Mouse (Mus musculus): ENCODE results near the gene Chst13. TPM values are rescaled to one million over a fixed set of nuclear protein-coding genes. Genes with fewer than 3 reads are reported as not detected.

The Chst13 gene
- polyA plus RNA-seq, 1 experiment = not detected

- Histone ChIP-seq H3K27me3 (ENCODE audit: control insufficient read depth, insufficient read depth, low read length, poor library complexity, severe bottlenecking) (no peaks in the 10 kb centered on the region), H3K4me1 (ENCODE audit: control insufficient read depth, insufficient read depth, low read length) (no peaks in the 10 kb centered on the region), H3K9ac (ENCODE audit: low read depth, poor library complexity, severe bottlenecking) (no peak overlapping the region), H3K4me3 (ENCODE audit: low read depth, low read length) (no peak overlapping the region), H3K9me3 (replicated peaks; ENCODE audit: control insufficient read depth, insufficient read depth, low read length, poor library complexity, severe bottlenecking) (peaks cover 14% of the 10 kb centered on the region), H3K27ac (ENCODE audit: insufficient read depth, low read length) (no peak overlapping the region), H3K36me3 (ENCODE audit: control insufficient read depth, insufficient read depth, low read length, poor library complexity, severe bottlenecking) (no peaks in the 10 kb centered on the region)
- TF ChIP-seq CTCF (IDR thresholded peaks at IDR 0.05; ENCODE audit: low read depth, low read length) = no peak
- TF ChIP-seq POLR2A (IDR thresholded peaks at IDR 0.05; ENCODE audit: insufficient read depth, low read length) = no peak
- no peak for TF ChIP-seq EP300 (IDR thresholded peaks at IDR 0.05; ENCODE audit: insufficient read depth, low read depth, low read length)
These were observed 36.7 kb downstream of the Chst13 start for GRCm38 (mm10) chr6:90288265-90288664.

Other genes with a start within 250 kb of the Chst13 start
- not detected in 2 replicates for gene Vmn1r49, start 246.7 kb downstream of the Chst13 start, polyA plus RNA-seq (2011; ENCODE audit: insufficient read depth, insufficient read length, low read depth, missing spikeins)
- gene Vmn1r50, start 223.8 kb downstream of the Chst13 start, polyA plus RNA-seq (2011; ENCODE audit: insufficient read depth, insufficient read length, low read depth, missing spikeins) = not detected in 2 replicates
- not detected in 2 replicates for gene Vmn1r51, start 202.6 kb downstream of the Chst13 start, polyA plus RNA-seq (2011; ENCODE audit: insufficient read depth, insufficient read length, low read depth, missing spikeins)
- gene Vmn1r52, start 150.4 kb downstream of the Chst13 start, polyA plus RNA-seq (2011; ENCODE audit: insufficient read depth, insufficient read length, low read depth, missing spikeins) = not detected in 2 replicates
- not detected in 2 replicates for gene V1ra8, start 122.4 kb downstream of the Chst13 start, polyA plus RNA-seq (2011; ENCODE audit: insufficient read depth, insufficient read length, low read depth, missing spikeins)
- gene Vmn1r53, start 100.7 kb downstream of the Chst13 start, polyA plus RNA-seq (2011; ENCODE audit: insufficient read depth, insufficient read length, low read depth, missing spikeins) = 0.72 and 0.79 TPM in 2 replicates
- gene Vmn1r54, start 78.9 kb downstream of the Chst13 start, polyA plus RNA-seq (2011; ENCODE audit: insufficient read depth, insufficient read length, low read depth, missing spikeins) = not detected in 2 replicates
- not detected in 2 replicates for gene BC048671, start 24.0 kb downstream of the Chst13 start, polyA plus RNA-seq (2011; ENCODE audit: insufficient read depth, insufficient read length, low read depth, missing spikeins)
- gene Uroc1, start 8.1 kb upstream of the Chst13 start, polyA plus RNA-seq (2011; ENCODE audit: insufficient read depth, insufficient read length, low read depth, missing spikeins) = not detected in 2 replicates
- gene Zxdc, start 44.3 kb upstream of the Chst13 start, polyA plus RNA-seq (2011; ENCODE audit: insufficient read depth, insufficient read length, low read depth, missing spikeins) = 11.7 and 13.3 TPM in 2 replicates
- 2.1 TPM in 1 of 2 replicates, not detected in the other for gene Cfap100, start 103.6 kb upstream of the Chst13 start, polyA plus RNA-seq (2011; ENCODE audit: insufficient read depth, insufficient read length, low read depth, missing spikeins)
- 4.8 and 7.4 TPM in 2 replicates for gene Klf15, start 137.4 kb upstream of the Chst13 start, polyA plus RNA-seq (2011; ENCODE audit: insufficient read depth, insufficient read length, low read depth, missing spikeins)
- 5.0 and 5.8 TPM in 2 replicates for gene Aldh1l1, start 161.2 kb upstream of the Chst13 start, polyA plus RNA-seq (2011; ENCODE audit: insufficient read depth, insufficient read length, low read depth, missing spikeins)

Data from ES-Bruce4 (cell line).